Mouse (Mus musculus) liver, embryonic 14 days (tissue): ENCODE measurements around the gene Bub1. TPM values are rescaled to one million over a fixed set of nuclear protein-coding genes. Genes with fewer than 3 reads are reported as not detected.

Experiments used
- polyA plus RNA-seq: library from polyadenylated mRNA; depleted of rRNA; stranded (reverse); fragments of >200 nt; gene quantifications from 2 replicates; pipeline ENCODE4 v1.2.3, GENCODE M21; 2012; rRNA removed

Bub1 gene
- 17.5 and 21.0 TPM in 2 replicates for polyA plus RNA-seq

GRCm38 (mm10) chr2:127831401-127832102 lies at the start of gene Bub1:
TSS of gene Bub1 (minus strand) at chr2:127831865.

DNA sequence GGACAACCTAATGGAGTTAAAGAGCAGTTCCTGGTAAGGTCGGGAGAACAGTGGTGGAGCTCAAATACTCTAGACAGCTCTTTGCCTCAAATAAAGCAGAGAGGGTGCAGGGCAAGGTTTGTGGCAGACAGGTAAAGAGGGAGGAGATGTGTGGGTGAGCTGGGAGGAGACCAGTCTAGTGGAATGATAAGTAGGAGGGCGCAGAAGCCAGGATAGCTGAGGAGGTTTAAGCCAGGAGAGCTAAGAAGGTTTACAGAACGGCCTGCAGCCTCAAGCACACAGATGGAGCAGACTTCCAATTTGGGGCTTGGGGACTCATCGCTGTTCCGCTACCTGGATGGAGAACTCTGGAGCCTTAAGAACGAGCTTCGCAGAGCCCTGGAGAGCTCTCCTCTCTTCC lies 6.9 kb upstream of the Bub1 start, which contains the start of gene Acoxl:
Acoxl (plus strand) TSS at position 301 of the 400 bp plus-strand sequence.

GRCm38 (mm10) chr2:127791919-127792603 lies 39.6 kb downstream of the Bub1 start, which contains the start of gene Mtln:
TSS of gene Mtln (minus strand) at chr2:127792488.

GRCm38 (mm10) chr2:127788440-127789116 lies 43.1 kb downstream of the Bub1 start, which contains the start of gene Nphp1:
TSS of gene Nphp1 (minus strand) at chr2:127788897.

Other genes with a start within 250 kb of the Bub1 start
- gene Zfp661, start 244.8 kb downstream of the Bub1 start, polyA plus RNA-seq: 1.2 and 1.4 TPM in 2 replicates
- gene Mrps5, start 244.6 kb downstream of the Bub1 start, polyA plus RNA-seq: 51.3 and 52.7 TPM in 2 replicates
- gene Mal, start 175.2 kb downstream of the Bub1 start, polyA plus RNA-seq: 0.01 and 0.09 TPM in 2 replicates
- 0.03 TPM in 1 of 2 replicates, not detected in the other for gene Mall, start 101.9 kb downstream of the Bub1 start, polyA plus RNA-seq
- 5.4 and 6.1 TPM in 2 replicates for gene Nphp1, start 43.0 kb downstream of the Bub1 start, polyA plus RNA-seq
- gene Mtln, start 39.4 kb downstream of the Bub1 start, polyA plus RNA-seq: 20.8 and 26.0 TPM in 2 replicates
- gene Acoxl, start 7.0 kb upstream of the Bub1 start, polyA plus RNA-seq: 0.01 TPM in 1 of 2 replicates, not detected in the other